Mouse (Mus musculus): ENCODE measurements around the gene Sdhb.

The Sdhb gene

DNA sequence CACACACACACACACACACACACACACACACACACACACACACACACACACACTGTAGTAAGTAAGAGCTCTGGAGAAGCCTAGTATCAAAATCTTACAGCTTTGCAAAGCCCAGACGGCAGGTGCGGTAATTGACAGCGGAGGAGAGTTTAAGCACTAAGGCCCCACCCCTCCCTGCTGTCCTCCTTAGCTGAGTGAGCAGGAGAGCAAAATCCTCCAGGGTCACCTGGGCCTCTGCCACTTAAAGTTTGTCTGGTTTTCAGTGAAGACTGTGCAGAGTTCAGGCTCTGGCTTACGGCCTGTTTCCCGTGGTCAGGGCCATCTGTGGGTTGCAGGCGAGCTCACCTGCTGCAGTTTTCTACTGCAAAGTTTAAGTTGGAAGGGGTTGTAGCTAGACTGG is 12.5 kb upstream of the Sdhb start:
- no peak for DNase-seq (ENCODE audit: low spot score in 2 of 2)

DNA sequence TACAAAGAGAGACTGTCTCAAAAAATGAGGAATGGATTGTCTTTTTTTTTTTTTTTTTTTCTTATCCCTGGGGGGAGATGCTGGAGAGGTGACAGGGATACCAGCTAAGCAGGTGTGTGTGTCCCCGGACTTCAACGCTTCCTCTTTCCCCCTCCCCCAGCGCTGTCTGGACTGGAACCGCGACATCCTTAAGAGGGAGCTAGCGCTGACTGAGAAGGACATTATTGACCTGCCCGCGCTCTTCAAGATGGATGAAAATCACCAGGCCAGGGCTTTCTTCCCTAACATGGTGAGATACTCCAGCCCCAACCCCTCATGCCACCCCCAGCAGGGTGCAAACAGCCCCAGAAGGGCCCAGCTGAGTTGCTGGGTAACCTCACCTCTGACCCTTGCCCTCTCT is 12.0 kb upstream of the Sdhb start:
- DNase-seq (ENCODE audit: low spot score in 2 of 2) = no peak

DNA sequence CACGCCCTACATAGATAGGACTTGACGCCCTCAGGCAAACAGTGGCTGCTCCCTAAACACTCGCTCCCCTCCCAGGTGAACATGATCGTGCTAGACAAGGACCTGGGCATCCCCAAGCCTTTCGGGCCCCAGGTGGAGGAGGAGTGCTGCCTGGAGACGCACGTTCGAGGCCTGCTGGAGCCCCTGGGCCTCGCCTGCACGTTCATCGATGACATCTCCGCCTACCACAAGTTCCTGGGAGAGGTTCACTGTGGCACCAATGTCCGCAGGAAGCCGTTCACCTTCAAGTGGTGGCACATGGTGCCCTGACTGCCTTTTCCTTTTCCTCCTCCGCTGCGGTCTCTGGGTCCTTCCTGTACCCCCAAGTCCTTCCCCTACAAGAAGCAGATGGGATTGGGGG is 11.4 kb upstream of the Sdhb start:
- no peak for DNase-seq (ENCODE audit: low spot score in 2 of 2)

DNA sequence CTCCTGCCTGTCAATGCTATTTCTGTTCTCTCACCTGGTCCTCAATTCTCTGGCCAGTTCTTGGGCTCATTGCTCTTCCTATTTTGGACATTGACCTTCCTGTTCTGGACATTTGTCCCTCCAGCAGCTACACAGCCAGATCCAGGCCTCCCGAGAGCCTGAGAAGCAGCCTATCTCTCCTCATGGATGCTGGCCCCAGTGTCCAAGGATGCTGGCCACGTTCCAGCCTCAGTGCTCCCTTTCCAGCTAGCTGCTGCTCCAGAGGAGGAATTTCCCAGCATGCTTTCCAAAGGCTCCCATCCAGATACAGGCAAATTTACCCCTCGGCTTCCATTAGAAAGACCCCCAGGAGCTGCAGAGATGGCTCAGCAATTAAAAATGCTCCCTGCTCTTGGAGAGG is 10.4 kb upstream of the Sdhb start:
- peak in 1 of 2 experiments; percentile 42 for DNase-seq (ENCODE audit: low spot score in 2 of 2)

DNA sequence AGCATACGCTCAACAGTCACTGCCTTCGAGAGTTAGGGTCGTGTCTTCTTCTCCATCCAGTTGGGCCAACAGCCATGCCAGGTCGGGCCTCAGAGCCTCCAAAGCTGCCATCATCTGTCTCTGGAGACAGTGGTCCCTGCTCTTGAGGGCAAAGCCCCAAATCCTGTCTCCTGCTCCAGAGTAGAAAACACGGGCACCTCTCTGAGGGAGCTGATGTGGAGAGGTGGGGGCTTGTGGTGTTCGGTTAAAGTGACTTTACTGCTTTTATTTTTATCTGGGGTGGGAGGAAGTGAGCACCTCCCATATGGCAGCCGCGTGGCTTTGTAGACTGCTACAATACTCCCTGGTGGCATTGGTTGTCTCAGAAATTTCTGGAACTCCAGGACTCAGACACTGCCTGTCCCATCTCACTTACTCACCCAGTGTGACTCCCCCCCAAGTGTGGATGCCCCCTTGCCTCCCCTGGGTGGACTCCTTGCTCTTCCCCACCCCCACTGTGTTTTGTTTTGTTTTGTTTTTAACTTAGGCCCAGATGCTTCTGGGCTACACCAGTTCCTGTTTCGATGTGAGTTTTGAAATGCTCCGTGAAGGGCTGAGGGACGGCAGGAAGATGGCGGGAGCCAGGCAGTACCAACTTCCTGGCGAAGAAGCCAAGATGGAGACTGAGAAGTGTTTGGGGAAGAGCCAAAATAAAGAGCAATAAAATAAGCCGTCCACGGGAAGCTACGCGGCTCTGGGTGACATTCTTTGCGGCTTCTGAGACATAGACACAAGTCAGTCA is 9.0 kb upstream of the Sdhb start:
- DNase-seq (ENCODE audit: low spot score in 2 of 2) = no peak

DNA sequence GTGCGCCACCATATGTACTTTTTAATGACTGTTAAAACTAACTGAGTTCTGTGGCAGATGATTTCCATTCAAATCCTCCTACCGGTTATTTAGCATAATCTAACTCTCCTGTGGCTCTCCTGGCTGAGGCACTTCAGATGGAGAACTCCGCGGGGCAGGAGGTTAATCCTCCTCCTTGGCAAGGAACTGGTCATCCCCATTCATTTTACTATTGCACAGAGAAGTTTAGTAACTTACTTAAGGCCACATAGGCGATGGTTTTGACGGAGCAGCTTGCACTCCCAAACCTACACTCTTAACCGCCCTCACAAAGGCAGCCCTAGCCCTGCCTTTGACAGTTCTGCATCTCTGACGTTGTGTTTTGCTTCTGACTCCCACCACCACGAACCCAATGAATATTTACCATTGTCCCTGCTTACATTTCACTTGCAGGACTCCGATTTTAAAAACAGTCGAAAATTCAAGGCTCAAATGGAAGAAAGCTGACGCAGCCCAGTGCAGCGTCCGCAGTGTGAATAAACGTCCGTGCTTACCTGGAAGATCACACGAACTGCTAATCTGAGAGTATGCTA is 3.8 kb upstream of the Sdhb start:
- no peak for DNase-seq (ENCODE audit: low spot score in 2 of 2)

DNA sequence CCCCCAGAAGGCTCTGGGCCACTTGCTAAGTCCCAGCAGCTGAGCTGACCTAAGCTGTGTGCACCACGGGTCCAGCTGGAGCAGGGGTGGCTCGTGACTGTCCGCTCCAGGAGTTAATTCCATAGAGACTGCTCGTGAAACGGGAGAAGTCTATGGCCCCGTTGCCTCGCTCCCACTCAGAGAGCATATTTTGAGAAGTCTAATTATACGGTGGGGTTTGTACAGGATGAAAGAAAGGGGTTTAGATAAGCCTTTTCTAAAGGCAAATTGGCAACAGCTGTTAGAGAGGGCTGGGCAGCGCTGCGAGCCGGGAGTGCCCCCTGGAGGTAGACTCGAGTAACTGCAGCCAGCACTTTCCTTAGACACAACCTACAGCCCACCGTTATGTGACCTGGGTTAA is 3.3 kb upstream of the Sdhb start:
- peak; percentile 84 to 88 for DNase-seq (ENCODE audit: low spot score in 2 of 2)

DNA sequence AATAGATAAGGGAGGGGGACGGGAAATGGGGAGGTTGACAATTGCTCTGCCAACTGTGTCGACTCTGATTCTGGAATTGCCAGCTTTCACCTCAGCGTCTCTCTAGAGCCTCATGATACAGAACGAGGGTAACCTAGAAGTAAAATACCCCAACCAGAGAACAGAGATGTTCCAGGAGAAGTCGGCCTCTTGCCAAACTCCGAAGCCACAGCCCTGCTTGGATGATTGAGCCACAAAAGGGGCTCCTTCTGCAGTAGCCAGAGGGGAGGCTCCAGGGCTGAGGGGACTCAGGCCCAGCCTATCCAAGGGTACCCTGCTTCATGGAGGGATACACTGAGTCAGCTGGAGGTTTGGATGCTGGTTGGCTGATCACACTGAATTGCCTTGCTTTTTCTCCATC is 2.7 kb upstream of the Sdhb start:
- DNase-seq (ENCODE audit: low spot score in 2 of 2) = no peak

DNA sequence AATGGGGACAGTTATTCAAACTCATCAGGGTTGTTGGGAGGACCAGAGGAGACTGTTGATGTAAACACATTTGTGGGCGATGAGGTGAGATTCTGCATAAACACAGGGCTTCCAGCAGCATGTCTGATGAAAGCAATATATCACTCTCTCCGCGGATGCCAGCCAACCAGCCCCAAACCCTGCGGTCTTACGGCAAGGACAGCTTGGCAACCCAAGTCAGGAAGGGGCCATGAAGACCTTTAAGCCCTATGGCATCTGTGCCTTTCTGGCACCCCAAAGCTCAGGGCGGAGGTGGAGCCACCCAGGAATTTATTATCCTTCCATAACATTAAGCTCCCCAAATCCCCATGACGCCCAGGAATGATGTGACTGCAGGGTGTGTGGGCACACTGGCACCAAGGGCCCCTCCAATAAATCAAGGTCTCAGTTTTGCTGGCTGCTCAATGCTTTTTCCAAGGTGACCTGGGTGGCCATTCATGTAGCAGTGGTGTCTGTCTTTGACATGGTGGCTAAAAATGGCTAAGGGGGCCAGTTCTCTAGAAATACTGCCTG is 1.8 kb upstream of the Sdhb start:
- DNase-seq (ENCODE audit: low spot score in 2 of 2) = no peak

DNA sequence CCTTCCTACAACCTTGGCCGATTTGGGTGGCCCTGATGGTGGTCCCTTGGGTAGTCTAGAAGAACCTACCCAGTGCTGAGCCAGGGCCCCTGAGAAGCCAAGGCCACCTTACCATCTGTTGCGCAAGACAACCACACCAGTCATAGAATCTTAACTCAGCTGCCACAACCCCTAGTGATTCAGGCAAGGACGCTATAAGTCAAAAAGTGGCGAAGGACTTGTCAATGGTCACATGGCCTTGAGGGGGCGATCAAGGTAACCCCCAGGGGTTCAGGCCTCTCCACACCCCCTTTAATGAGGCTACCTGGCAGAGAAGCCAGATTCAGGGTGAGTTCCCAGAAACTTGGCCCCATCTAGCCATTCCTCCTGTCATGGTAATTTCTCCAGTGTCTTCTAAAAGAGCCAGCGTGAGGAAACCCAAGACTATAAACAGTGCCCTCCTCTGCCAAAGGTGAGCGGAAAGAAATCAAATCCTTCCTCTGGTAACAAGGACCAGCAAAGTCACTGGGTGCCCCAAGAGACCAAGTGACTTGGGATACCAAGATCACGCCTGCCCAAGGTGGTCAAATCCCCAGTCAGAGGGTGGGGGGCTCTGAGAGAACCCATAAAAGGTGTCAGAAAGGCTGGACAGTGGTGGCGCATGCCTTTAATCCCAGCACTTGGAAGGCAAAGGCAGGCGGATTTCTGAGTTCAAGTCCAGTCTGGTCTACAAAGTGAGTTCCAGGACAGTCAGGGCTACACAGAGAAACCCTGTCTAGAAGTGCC is 1.1 kb upstream of the Sdhb start:
- DNase-seq (ENCODE audit: low spot score in 2 of 2) = no peak

DNA sequence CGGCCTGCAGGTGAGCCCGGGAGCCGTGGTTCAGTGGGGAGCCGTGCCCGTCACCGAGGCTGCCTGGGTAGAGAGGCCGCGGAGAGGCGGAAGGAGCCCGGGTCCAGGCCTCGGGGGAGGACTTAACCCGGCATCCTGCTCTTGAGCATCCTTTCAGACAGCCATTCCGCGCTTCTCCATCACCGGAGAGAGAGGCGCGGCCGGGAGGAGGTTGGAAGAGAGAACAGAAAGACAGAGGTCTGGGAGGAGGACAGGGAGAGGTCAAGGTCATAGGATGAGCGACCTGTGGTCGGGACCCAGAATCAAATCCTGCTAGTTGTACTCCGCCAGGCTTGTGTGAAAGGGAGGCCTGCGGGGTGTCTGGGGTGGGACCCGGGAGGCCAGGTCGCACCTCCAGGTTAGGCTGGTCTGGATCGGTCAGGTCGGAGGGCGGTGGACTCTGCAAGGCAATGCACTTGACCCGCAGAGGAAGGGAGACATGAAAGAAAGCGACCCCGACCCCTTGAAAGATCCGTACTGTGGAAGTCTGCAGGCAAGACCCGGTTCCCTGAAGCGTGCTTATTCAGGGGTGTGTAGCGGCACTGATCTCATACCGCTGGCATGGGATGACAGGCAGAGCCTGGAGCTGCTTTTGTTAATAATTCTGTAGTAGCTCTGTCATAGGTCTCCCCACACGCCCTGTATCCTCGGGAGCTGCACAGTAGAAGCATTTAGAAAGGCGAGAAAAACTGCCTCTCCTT is 634 bp downstream of the Sdhb start:
- peak in 1 of 2 experiments; percentile 62 for DNase-seq (ENCODE audit: low spot score in 2 of 2)

DNA sequence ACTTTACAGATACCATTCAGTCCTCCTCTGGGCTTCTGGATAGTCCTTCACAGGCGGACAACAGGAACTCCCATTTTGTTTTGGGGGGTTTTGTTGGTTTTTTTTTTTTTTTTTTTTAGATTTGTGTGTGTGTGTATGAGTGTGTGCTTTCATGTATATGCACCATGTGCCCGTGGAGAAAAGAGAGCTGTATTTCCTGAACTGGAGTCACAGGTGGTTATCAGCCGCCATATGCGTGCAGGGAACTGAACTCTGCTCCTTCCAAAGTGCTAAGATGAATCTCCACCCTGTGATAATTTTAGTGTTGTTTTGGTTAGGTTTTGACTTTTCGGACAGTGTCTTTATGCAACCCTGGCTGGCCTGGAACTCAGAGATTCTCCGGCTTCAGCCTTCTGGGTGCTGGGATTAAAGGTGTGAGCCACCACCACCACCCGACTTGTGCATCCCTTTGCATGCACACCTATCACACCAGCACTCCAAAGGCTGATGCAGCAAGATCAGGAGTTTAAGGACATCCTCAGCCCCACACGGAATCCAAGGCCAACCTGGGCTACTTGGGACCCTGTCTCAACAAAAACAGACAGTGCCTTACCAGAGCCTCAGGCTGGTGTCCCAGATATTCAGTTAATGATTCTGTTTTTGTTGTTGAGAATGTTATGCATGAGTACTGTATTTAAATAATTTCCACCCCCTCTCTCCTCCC is 1.4 kb downstream of the Sdhb start:
- no peak for DNase-seq (ENCODE audit: low spot score in 2 of 2)

DNA sequence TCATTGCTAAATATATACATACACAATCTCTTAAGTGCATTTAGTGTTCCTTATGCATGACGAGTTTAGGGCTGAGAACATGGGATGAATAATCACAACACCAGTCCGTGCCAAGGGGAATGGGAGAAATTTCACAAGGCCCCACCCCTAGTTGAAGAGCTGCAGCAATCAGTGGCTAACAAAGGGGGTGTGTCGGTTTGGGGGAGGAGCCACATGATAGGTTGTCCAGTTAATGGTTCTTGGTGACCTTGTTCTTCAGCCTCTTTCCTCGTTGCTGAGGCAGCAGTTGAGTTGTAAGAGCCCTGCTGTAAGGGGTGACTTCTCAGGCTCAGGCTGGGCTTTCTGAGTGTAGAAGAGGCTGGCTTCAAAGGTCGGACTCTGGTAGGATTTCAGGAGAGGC is 1.9 kb downstream of the Sdhb start:
- DNase-seq (ENCODE audit: low spot score in 2 of 2) = peak in 1 of 2 experiments; percentile 71

DNA sequence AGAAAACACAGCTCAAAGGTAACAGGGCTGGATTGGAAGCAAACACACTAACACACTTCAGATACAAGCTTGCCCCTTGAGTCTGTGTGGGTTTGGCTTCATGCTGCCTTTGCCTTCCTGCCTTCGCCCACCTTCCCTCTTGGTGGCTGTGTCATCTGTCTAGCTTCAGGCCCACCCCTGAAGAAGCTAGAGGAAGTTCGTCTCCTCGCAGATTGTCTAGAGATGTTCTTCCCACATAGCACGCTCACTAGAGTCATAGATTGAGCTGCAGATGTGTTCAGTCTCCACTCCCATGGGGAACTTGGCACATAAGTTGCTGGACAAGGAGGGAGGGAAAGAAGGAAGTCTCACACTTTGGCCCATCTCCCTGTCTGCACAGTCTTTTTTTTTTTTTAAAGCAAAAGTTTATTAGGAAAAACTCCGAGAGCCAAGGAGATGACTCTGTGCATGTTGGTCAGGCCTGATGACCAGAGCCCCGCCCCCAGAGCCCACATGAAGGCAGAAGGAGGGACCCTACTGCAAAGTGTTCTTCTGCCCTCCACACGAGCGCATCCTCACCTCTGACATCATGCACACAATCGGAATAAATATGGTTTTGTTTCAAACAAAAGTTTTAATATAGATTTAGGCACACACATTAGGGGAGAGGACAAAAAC is 3.1 kb downstream of the Sdhb start:
- no peak for DNase-seq (ENCODE audit: low spot score in 2 of 2)

DNA sequence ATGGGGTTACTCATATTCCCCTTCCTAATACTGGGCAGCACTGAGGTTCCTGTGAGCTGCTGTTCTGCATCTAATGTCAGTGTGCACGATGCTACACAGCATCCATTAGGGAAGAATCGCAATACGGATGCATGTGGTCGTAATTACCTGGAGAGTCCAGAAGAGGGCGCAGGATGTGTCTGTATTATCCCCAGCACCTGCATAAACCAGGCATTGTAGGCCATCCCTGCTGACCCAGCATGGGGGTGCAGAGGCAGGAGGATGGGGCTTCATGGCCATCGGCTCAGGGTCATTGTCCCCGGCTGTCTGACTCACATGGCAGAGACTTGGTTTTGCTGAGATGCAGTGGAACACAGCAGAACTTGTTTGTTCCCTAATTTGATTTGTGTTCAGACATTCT is 3.6 kb downstream of the Sdhb start:
- peak; percentile 82 to 85 for DNase-seq (ENCODE audit: low spot score in 2 of 2)

DNA sequence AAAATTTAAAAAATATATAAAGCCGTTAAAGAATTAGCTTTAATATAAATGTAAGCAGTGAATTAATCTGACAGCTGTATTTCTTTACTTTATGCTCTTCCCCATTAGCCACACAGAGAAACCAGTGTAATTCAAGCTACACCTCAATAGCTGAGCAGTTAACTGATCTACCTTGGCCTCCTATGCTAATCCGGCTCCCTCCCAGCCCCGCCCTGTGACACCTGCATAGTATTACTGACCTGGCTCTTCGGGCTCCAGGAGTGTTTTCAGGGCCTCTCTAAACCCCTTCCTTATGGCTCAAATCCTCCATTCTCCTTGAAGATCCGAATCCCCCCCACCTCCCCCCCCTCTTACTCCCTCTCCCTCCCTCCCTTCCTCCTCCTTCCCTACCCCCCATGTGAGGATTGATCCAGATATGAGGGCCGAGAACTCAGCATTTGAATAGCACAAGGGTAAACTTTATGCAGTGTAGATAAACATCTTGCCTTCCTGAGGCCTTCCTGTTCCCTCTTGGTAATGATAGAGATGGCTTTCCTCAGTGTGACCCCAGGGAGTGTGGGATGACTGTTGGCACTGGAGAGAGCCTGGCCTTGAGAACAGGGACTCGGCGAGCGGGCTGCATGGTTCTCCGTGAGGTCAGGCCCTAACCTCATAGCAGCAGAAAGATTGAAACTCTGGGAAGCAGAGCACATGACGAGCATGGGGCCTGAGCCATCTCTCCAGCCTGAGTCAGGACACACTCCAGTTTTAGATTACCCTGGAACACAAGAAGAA is 6.6 kb downstream of the Sdhb start:
- DNase-seq (ENCODE audit: low spot score in 2 of 2) = no peak

DNA sequence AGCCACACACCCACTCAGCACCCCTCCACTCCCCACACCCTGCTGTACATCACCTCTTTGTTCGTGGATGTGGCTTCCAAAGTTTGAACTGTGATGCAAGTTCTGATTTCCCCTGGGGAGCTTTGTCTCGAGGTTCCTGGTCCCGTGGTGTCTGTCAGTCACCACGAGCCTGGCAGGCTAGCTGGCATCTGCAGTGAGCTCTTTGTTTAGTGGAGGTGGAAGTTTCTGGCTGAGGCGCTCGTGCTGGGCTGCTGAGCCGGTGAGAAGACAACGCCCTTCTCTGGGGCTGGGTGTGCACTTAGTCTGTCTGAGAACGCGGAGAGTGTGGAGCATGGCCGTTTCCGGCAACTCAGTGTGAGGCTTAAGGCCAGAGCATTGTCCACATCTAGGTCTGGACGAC is 10.7 kb downstream of the Sdhb start:
- no peak for DNase-seq (ENCODE audit: low spot score in 2 of 2)

DNA sequence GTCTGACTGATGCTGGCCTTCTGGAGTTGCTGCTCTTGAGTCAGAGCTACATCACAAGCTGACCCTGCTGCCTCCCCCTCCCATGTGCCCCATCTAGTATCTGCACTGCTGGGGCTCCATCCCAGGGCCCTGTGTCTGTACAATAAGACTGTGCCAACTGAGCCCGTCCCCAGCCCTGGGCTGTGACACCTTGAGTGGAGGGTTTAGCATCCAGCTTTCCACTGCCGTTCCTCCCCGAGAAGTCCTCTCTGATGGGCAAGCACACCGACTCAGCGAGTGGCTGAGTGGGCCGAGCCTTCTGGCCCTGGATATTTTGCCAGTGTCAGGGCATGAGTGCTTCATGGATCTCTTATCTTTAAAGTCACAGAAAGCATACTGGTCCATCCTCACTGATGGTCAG is 13.4 kb downstream of the Sdhb start:
- DNase-seq (ENCODE audit: low spot score in 2 of 2) = no peak

DNA sequence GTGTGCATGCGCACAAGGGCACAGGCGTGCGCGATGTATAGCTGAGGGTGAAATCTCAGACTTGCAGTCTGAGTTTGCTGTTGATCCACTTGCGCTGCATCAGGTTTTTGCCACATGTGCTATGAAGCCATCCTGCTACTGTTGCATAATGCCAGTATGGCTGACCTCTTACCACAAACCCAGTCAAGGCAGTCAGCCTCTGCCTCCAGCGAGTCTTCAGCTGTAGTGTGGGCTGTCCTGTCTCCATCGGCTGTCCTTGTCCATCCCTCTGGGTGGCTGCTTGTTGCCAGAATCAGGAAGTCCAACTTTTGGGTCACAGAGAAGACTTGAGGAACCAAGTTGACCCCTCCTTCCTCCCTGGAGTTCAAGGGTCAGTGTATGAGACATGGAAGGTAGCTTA is 14.4 kb downstream of the Sdhb start:
- no peak for DNase-seq (ENCODE audit: low spot score in 2 of 2)

DNA sequence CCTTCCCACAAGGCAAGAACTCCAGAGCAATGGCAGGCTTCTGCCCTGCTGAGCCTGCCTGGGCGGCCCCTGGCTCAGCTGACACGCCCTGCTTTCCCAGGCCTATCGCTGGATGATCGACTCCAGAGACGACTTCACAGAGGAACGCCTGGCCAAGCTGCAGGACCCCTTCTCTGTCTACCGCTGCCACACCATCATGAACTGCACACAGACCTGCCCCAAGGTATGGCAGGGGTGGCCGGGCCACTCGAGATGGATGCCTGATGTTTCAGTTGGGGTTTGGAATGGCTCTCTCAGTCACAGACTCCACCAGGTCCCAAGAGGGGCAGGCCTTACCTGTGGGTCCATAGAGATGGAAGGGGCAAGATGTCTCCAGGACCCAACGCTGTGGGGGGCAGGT is 16.3 kb downstream of the Sdhb start:
- DNase-seq (ENCODE audit: low spot score in 2 of 2) = no peak

Measured in right cerebral cortex, postnatal 10 days (tissue).